Mouse (Mus musculus): ENCODE measurements around the gene Pdss1. TPM values are rescaled to one million over a fixed set of nuclear protein-coding genes. Genes with fewer than 3 reads are reported as not detected.

The Pdss1 gene
- polyA plus RNA-seq, 1 experiment from 2014 or later, result 21.4 TPM

GRCm38 (mm10) chr2:22933556-22933955, 38.2 kb downstream of the Pdss1 start:
- Histone ChIP-seq H3K9ac (ENCODE audit: low read length) (no peak overlapping the region), H3K27ac (ENCODE audit: low read depth, low read length) (no peak overlapping the region), H3K9me3 (replicated peaks; ENCODE audit: control insufficient read depth, low read length) (no peaks in the 10 kb centered on the region), H3K4me1 (ENCODE audit: control insufficient read depth, insufficient read depth, low read length) (no peaks in the 10 kb centered on the region), H3K27me3 (replicated peaks; ENCODE audit: control insufficient read depth, insufficient read depth, low read length) (no peaks in the 10 kb centered on the region), H3K4me2 (ENCODE audit: low read length) (no peak overlapping the region), H3K36me3 (ENCODE audit: control insufficient read depth, insufficient read depth, low read length) (peaks cover 28% of the 10 kb centered on the region), H3K4me3 (ENCODE audit: low read depth, low read length) (no peak overlapping the region)
- no peak for DNase-seq (ENCODE audit: low spot score)
- ATAC-seq, result no peak
- 89% methylated on average over 1 of the region's 1 CpGs for WGBS

GRCm38 (mm10) chr2:22949956-22950355, 54.6 kb downstream of the Pdss1 start:
- peaks cover 5% of the 10 kb centered on the region; the same call in 1 of the 2 replicates for H3K36me3 ChIP-seq (ENCODE audit: control insufficient read depth, insufficient read depth, low read length)
- H3K4me2 ChIP-seq (ENCODE audit: low read length), result no peak overlapping the region
- no peak for DNase-seq (ENCODE audit: low spot score)
- no peak for ATAC-seq
- no peak overlapping the region for H3K4me3 ChIP-seq (ENCODE audit: low read depth, low read length)
- no peak overlapping the region for H3K27ac ChIP-seq (ENCODE audit: low read depth, low read length)
- no peaks in the 10 kb centered on the region for H3K27me3 ChIP-seq (replicated peaks; ENCODE audit: control insufficient read depth, insufficient read depth, low read length)
- H3K9me3 ChIP-seq (replicated peaks; ENCODE audit: control insufficient read depth, low read length), result no peaks in the 10 kb centered on the region
- WGBS, result 68% methylated on average over 4 of the region's 4 CpGs
- no peaks in the 10 kb centered on the region for H3K4me1 ChIP-seq (ENCODE audit: control insufficient read depth, insufficient read depth, low read length)
- no peak overlapping the region for H3K9ac ChIP-seq (ENCODE audit: low read length)

GRCm38 (mm10) chr2:22954278-22954677, 59.0 kb downstream of the Pdss1 start:
- Histone ChIP-seq H3K27me3 (replicated peaks; ENCODE audit: control insufficient read depth, insufficient read depth, low read length) (no peaks in the 10 kb centered on the region), H3K27ac (ENCODE audit: low read depth, low read length) (no peak overlapping the region), H3K9ac (ENCODE audit: low read length) (no peak overlapping the region), H3K4me2 (ENCODE audit: low read length) (no peak overlapping the region), H3K4me1 (ENCODE audit: control insufficient read depth, insufficient read depth, low read length) (no peaks in the 10 kb centered on the region), H3K9me3 (replicated peaks; ENCODE audit: control insufficient read depth, low read length) (no peaks in the 10 kb centered on the region), H3K36me3 (ENCODE audit: control insufficient read depth, insufficient read depth, low read length) (peaks cover 2% of the 10 kb centered on the region; the same call in 1 of the 2 replicates), H3K4me3 (ENCODE audit: low read depth, low read length) (no peak overlapping the region)
- no peak for ATAC-seq
- 87% methylated on average over 4 of the region's 4 CpGs for WGBS
- no peak for DNase-seq (ENCODE audit: low spot score)

GRCm38 (mm10) chr2:22955914-22956313, 60.6 kb downstream of the Pdss1 start:
- Histone ChIP-seq H3K9me3 (replicated peaks; ENCODE audit: control insufficient read depth, low read length) (no peaks in the 10 kb centered on the region), H3K4me2 (ENCODE audit: low read length) (no peak overlapping the region), H3K36me3 (ENCODE audit: control insufficient read depth, insufficient read depth, low read length) (peaks cover 2% of the 10 kb centered on the region; the same call in 1 of the 2 replicates), H3K27me3 (replicated peaks; ENCODE audit: control insufficient read depth, insufficient read depth, low read length) (no peaks in the 10 kb centered on the region), H3K4me1 (ENCODE audit: control insufficient read depth, insufficient read depth, low read length) (no peaks in the 10 kb centered on the region), H3K9ac (ENCODE audit: low read length) (no peak overlapping the region), H3K4me3 (ENCODE audit: low read depth, low read length) (no peak overlapping the region), H3K27ac (ENCODE audit: low read depth, low read length) (no peak overlapping the region)
- WGBS, result 93% methylated on average over 5 of the region's 5 CpGs
- no peak for ATAC-seq
- DNase-seq (ENCODE audit: low spot score), result no peak

GRCm38 (mm10) chr2:22957415-22957814, 62.1 kb downstream of the Pdss1 start:
- H3K4me2 ChIP-seq (ENCODE audit: low read length), result no peak overlapping the region
- H3K27me3 ChIP-seq (replicated peaks; ENCODE audit: control insufficient read depth, insufficient read depth, low read length), result no peaks in the 10 kb centered on the region
- no peaks in the 10 kb centered on the region for H3K9me3 ChIP-seq (replicated peaks; ENCODE audit: control insufficient read depth, low read length)
- H3K36me3 ChIP-seq (ENCODE audit: control insufficient read depth, insufficient read depth, low read length), result peaks cover 2% of the 10 kb centered on the region; the same call in 1 of the 2 replicates
- H3K9ac ChIP-seq (ENCODE audit: low read length), result no peak overlapping the region
- no peak for DNase-seq (ENCODE audit: low spot score)
- H3K27ac ChIP-seq (ENCODE audit: low read depth, low read length), result no peak overlapping the region
- H3K4me3 ChIP-seq (ENCODE audit: low read depth, low read length), result no peak overlapping the region
- no peak for ATAC-seq
- WGBS, result 47% methylated on average over 1 of the region's 1 CpGs
- H3K4me1 ChIP-seq (ENCODE audit: control insufficient read depth, insufficient read depth, low read length), result no peaks in the 10 kb centered on the region

GRCm38 (mm10) chr2:22961681-22962080, 66.4 kb downstream of the Pdss1 start:
- H3K4me1 ChIP-seq (ENCODE audit: control insufficient read depth, insufficient read depth, low read length), result no peaks in the 10 kb centered on the region
- H3K4me3 ChIP-seq (ENCODE audit: low read depth, low read length), result no peak overlapping the region
- 93% methylated on average over 2 of the region's 2 CpGs for WGBS

GRCm38 (mm10) chr2:22962242-22962641, 66.9 kb downstream of the Pdss1 start:
- 95% methylated on average over 8 of the region's 8 CpGs for WGBS
- no peak for ATAC-seq
- Histone ChIP-seq H3K4me2 (ENCODE audit: low read length) (no peak overlapping the region), H3K9ac (ENCODE audit: low read length) (no peak overlapping the region), H3K27me3 (replicated peaks; ENCODE audit: control insufficient read depth, insufficient read depth, low read length) (no peaks in the 10 kb centered on the region), H3K4me1 (ENCODE audit: control insufficient read depth, insufficient read depth, low read length) (no peaks in the 10 kb centered on the region), H3K27ac (ENCODE audit: low read depth, low read length) (no peak overlapping the region), H3K4me3 (ENCODE audit: low read depth, low read length) (no peak overlapping the region), H3K36me3 (ENCODE audit: control insufficient read depth, insufficient read depth, low read length) (peaks cover 2% of the 10 kb centered on the region; the same call in 1 of the 2 replicates), H3K9me3 (replicated peaks; ENCODE audit: control insufficient read depth, low read length) (no peaks in the 10 kb centered on the region)
- no peak for DNase-seq (ENCODE audit: low spot score)

More at GRCm38 (mm10) chr2:22961681-22962080, 66.4 kb downstream of the Pdss1 start:
- Histone ChIP-seq H3K9ac (ENCODE audit: low read length) (no peak overlapping the region), H3K27me3 (replicated peaks; ENCODE audit: control insufficient read depth, insufficient read depth, low read length) (no peaks in the 10 kb centered on the region), H3K36me3 (ENCODE audit: control insufficient read depth, insufficient read depth, low read length) (peaks cover 2% of the 10 kb centered on the region; the same call in 1 of the 2 replicates), H3K27ac (ENCODE audit: low read depth, low read length) (no peak overlapping the region), H3K4me2 (ENCODE audit: low read length) (no peak overlapping the region), H3K9me3 (replicated peaks; ENCODE audit: control insufficient read depth, low read length) (no peaks in the 10 kb centered on the region)
- DNase-seq (ENCODE audit: low spot score) (no peak), ATAC-seq (no peak)

GRCm38 (mm10) chr2:22962970-22963369, 67.6 kb downstream of the Pdss1 start:
- H3K27me3 ChIP-seq (replicated peaks; ENCODE audit: control insufficient read depth, insufficient read depth, low read length), result no peaks in the 10 kb centered on the region
- no peaks in the 10 kb centered on the region for H3K4me1 ChIP-seq (ENCODE audit: control insufficient read depth, insufficient read depth, low read length)
- DNase-seq (ENCODE audit: low spot score) (no peak), ATAC-seq (no peak)
- no peak overlapping the region for H3K4me3 ChIP-seq (ENCODE audit: low read depth, low read length)
- no peak overlapping the region for H3K27ac ChIP-seq (ENCODE audit: low read depth, low read length)
- 92% methylated on average over 3 of the region's 3 CpGs for WGBS
- H3K36me3 ChIP-seq (ENCODE audit: control insufficient read depth, insufficient read depth, low read length), result no peaks in the 10 kb centered on the region
- H3K9me3 ChIP-seq (replicated peaks; ENCODE audit: control insufficient read depth, low read length), result no peaks in the 10 kb centered on the region
- H3K4me2 ChIP-seq (ENCODE audit: low read length), result no peak overlapping the region
- H3K9ac ChIP-seq (ENCODE audit: low read length), result no peak overlapping the region

- Histone ChIP-seq H3K9me3 (replicated peaks; ENCODE audit: control insufficient read depth, low read length) (no peaks in the 10 kb centered on the region), H3K27ac (ENCODE audit: low read depth, low read length) (no peak overlapping the region), H3K4me1 (ENCODE audit: control insufficient read depth, insufficient read depth, low read length) (no peaks in the 10 kb centered on the region), H3K4me3 (ENCODE audit: low read depth, low read length) (no peak overlapping the region), H3K36me3 (ENCODE audit: control insufficient read depth, insufficient read depth, low read length) (no peaks in the 10 kb centered on the region), H3K4me2 (ENCODE audit: low read length) (no peak overlapping the region), H3K27me3 (replicated peaks; ENCODE audit: control insufficient read depth, insufficient read depth, low read length) (no peaks in the 10 kb centered on the region), H3K9ac (ENCODE audit: low read length) (no peak overlapping the region)
- no peak for DNase-seq (ENCODE audit: low spot score)
- 81% methylated on average over 3 of the region's 3 CpGs for WGBS
- no peak for ATAC-seq
Observed at GRCm38 (mm10) chr2:22977387-22977973, 82.2 kb downstream of the Pdss1 start.

Data from forebrain, embryonic 14.5 days (tissue).